Mouse (Mus musculus) erythroblast, adult 5-6 weeks (primary cell): Measurements from ENCODE around the gene Zmynd8. TPM values are rescaled to one million over a fixed set of nuclear protein-coding genes. Genes with fewer than 3 reads are reported as not detected.

Experiments
- ATAC-seq: replicated peaks from 2 replicates; pipeline ENCODE4 v1.8.0; 2016; ENCODE audit warnings: moderate number of reproducible peaks, mild to moderate bottlenecking, moderate TSS enrichment, inconsistent platforms; ENCODE audit not compliant: poor library complexity, low FRiP score, severe bottlenecking
- total RNA-seq, 2 experiments: library from RNA; stranded (forward) in 1 of 2; stranded (reverse) in 1 of 2; fragments of 150-400 nt in 1 of 2; fragments of 200-764, 138-1000 nt in 1 of 2; gene quantifications; 2 replicates each; pipeline versions ENCODE4 v1.2.3 to v1.2.4; 2015 to 2017; ENCODE audit warnings: low replicate concordance in 2 of 2

The Zmynd8 gene
- total RNA-seq, 2 experiments from 2014 or later, result 60.1 to 95.3 TPM

GRCm38 (mm10) chr2:165842241-165842640, 56.6 kb downstream of the Zmynd8 start:
- no peak for ATAC-seq

GRCm38 (mm10) chr2:165841805-165842204, 57.0 kb downstream of the Zmynd8 start:
- no peak for ATAC-seq

GRCm38 (mm10) chr2:165840852-165841251, 58.0 kb downstream of the Zmynd8 start:
- no peak for ATAC-seq

GRCm38 (mm10) chr2:165839317-165839652, 59.5 kb downstream of the Zmynd8 start:
- no peak for ATAC-seq

GRCm38 (mm10) chr2:165838606-165839316, 60.1 kb downstream of the Zmynd8 start:
- ATAC-seq, result no peak

- no peak for ATAC-seq
Observed at GRCm38 (mm10) chr2:165834601-165835000, 64.2 kb downstream of the Zmynd8 start.

GRCm38 (mm10) chr2:165833468-165833867, 65.3 kb downstream of the Zmynd8 start:
- no peak for ATAC-seq

- ATAC-seq, result no peak
Observed at GRCm38 (mm10) chr2:165832720-165833119, 66.1 kb downstream of the Zmynd8 start.

- no peak for ATAC-seq
Observed at GRCm38 (mm10) chr2:165832295-165832694, 66.5 kb downstream of the Zmynd8 start.

- no peak for ATAC-seq
Observed at GRCm38 (mm10) chr2:165831637-165832289, 67.1 kb downstream of the Zmynd8 start.

- ATAC-seq, result no peak
Observed at GRCm38 (mm10) chr2:165828770-165829169, 70.0 kb downstream of the Zmynd8 start.

- peak; percentile 65 for ATAC-seq
Observed at GRCm38 (mm10) chr2:165825964-165826712, 72.7 kb downstream of the Zmynd8 start.

- ATAC-seq, result 0 out of 2 replicates have a peak, but pooled peaks have one; percentile 5
Observed at GRCm38 (mm10) chr2:165825261-165825900, 73.4 kb downstream of the Zmynd8 start.

GRCm38 (mm10) chr2:165824826-165825225, 74.0 kb downstream of the Zmynd8 start:
- ATAC-seq, result no peak

- ATAC-seq, result no peak
Observed at GRCm38 (mm10) chr2:165822478-165822877, 76.3 kb downstream of the Zmynd8 start.

- ATAC-seq, result no peak
Observed at GRCm38 (mm10) chr2:165821671-165822070, 77.1 kb downstream of the Zmynd8 start.

- no peak for ATAC-seq
Observed at GRCm38 (mm10) chr2:165820504-165821095, 78.2 kb downstream of the Zmynd8 start.

- peak; percentile 13; the same call in 1 of the 2 replicates for ATAC-seq
Observed at GRCm38 (mm10) chr2:165820073-165820472, 78.7 kb downstream of the Zmynd8 start.

- peak; percentile 86 for ATAC-seq
Observed at GRCm38 (mm10) chr2:165818985-165819948, 79.5 kb downstream of the Zmynd8 start.
